Mouse (Mus musculus): Measurements from ENCODE around the gene Foxa3.

Foxa3 gene

GRCm38 (mm10) chr7:19000421-19000820, 22.9 kb downstream of the Foxa3 start:
- no peak for DNase-seq (ENCODE audit: low read depth, low spot score)

- no peak for DNase-seq (ENCODE audit: low read depth, low spot score)
Observed at GRCm38 (mm10) chr7:18998835-18999234, 24.5 kb downstream of the Foxa3 start.

DNA sequence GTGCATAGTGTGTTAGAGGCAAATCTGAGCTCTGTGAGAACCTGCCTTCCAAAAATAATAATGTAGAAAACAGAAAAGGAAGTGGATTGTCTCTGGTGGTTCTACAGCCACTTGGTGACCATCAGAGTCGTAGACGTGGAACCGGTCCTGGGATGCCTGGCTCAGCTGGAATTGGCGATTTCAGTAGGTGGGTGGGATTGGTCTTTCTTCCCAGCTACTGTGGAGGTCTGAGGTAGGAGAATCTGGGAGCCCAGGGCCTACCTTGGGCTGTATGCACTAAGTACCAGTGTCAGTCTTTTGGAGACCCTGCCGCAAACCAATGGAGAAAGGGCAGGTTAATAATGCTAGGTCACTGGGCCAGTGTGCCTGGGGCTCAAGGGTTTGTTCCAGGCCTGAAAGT, 30.3 kb downstream of the Foxa3 start:
- no peak for DNase-seq (ENCODE audit: low read depth, low spot score)

GRCm38 (mm10) chr7:18992294-18992675, 31.1 kb downstream of the Foxa3 start:
- DNase-seq (ENCODE audit: low read depth, low spot score): no peak

DNA sequence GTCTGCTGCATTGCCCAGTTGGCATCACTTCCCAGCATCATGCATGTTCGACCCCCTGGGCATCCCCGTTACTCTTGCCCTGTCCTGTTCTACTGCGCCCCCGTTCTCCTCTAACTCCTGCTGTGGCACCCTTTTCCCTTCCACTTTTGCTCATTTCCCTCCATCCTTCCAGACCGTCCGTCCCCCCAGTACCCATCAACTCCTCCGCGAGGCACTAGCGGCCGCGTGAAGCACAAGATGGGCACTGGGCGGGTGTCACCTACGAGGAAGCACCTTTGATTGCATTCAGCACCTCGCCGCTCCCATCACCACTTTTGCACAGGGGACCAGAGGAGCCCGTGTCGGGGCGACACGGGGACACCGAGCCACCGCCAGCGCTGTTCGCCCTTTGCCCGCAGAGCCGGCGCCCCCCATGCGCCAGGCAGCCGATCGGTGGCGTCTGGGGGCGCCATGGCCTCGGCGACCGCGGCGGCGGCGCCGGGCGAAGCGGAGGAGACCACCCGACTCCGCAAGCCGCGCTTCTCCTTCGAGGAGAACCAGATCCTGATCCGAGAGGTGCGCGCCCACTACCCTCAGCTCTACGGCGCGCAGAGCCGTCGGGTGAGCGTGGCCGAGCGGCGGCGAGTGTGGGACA, 31.6 kb downstream of the Foxa3 start:
- no peak for DNase-seq (ENCODE audit: low read depth, low spot score)

DNA sequence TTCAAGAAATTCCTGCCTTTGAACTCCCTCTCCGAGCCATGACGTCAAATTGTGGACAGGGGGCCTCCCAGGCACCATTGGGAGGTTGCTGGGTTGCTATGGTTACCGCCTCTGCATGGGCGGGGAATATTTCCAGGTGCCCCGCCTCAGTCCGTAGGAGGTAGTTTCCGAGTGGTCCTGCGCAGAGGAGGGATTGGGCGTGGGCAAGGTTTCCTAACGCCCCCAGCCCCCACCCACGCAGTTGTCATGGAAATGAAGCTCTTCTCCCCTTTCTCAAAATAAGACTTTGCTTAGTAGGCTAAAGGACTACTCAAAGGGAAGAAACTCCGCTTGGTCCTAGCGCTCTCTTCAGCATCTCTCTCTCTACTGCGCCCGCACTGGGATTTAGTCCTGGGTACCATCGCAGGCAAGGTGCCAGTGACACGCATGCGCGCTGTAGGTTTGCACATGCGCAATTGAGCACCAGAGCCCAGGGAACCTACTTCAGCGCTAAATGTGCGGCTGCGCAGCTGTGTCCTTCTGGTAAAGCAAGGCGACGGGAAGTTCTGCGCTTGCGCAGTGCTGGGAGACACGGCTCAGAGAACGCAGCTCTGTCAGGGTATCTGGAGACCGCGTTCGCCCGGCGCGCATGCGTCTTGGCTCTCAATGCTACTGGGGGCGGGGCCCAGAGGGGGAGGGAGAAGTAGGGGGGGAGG, 32.6 kb downstream of the Foxa3 start, which contains the start of gene Mypop:
Mypop (plus strand) TSS at position 645 of the 695 bp plus-strand sequence.
- peak; percentile 100 for DNase-seq (ENCODE audit: low read depth, low spot score)

- no peak for DNase-seq (ENCODE audit: low read depth, low spot score)
Observed at GRCm38 (mm10) chr7:18989995-18990394, 33.3 kb downstream of the Foxa3 start.

- no peak for DNase-seq (ENCODE audit: low read depth, low spot score)
Observed at GRCm38 (mm10) chr7:18988780-18989179, 34.6 kb downstream of the Foxa3 start.

DNA sequence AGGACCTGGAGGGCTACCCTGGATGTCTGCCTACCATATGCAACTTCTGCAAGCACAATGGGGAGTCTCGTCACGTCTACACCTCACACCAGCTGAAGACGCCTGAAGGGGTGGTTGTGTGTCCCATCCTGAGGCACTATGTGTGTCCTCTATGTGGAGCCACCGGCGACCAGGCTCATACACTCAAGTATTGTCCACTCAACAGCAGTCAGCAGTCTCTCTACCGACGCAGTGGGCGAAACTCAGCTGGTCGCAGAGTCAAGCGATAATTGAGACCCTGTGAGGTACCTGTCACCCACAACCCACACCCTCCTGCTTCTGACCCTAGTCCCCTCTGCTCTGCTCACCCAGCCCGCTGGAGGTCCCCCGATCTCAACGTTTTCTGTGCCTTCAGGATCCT, 35.6 kb downstream of the Foxa3 start:
- no peak for DNase-seq (ENCODE audit: low read depth, low spot score)

DNA sequence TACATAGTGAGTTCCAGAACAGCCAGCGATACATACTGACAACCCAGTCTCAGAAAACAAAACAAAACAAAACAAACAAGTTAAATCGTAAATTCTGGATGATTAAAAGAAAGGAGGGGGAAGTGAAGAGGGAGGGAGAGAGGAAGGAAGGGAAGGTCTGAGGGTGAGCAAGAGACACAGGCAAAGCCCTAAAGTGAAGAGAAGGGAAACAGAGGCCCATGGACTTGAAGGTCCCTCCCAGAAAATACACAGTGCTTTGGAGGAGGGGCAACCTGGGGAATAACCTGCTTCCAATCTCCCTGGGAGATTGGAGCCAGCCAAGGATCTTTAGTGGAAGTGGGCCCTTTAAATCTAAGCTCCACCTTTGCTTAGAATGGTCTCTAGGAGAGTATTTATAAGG, 36.2 kb downstream of the Foxa3 start, which contains the start of gene Nanos2:
Nanos2 (plus strand) TSS at position 301 of the 400 bp plus-strand sequence.
- no peak for DNase-seq (ENCODE audit: low read depth, low spot score)

DNA sequence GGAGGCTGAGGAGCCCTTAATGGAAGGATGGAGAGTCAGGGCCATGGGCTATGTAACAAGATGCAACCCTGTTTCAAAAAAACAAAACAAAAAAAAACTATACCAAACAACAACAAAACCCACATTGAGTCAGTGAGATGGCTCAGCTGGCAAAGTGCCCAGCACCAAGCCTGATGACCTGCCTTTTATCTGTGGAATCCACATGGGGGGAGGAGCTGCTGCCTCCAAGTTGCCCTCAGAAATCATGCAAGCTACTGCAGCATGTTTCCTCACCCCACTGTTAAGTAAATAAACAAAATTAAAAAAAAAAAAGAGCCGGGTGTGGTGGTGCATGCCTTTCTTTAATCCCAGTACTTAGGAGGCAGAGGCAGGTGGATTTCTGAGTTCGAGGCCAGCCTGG, 36.8 kb downstream of the Foxa3 start:
- no peak for DNase-seq (ENCODE audit: low read depth, low spot score)

DNA sequence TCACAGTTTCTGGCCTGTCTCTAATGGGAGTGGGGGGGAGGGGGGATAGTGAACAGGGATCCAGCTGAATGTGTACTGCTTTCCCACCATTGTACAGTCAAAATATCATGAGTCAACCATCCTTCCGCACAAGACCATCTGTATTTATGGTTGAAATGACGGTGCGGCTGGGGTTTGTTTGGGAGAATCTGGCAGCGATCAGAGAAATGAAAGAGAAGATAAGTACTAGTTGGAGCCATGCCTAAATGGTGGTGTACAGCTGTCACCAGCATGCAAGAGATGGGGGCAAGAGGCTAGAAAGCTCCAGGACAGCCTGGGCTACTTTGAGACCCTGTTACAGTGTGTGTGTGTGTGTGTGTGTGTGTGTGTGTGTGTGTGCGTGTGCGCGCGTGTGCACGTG, 45.0 kb downstream of the Foxa3 start:
- DNase-seq (ENCODE audit: low read depth, low spot score): no peak

DNA sequence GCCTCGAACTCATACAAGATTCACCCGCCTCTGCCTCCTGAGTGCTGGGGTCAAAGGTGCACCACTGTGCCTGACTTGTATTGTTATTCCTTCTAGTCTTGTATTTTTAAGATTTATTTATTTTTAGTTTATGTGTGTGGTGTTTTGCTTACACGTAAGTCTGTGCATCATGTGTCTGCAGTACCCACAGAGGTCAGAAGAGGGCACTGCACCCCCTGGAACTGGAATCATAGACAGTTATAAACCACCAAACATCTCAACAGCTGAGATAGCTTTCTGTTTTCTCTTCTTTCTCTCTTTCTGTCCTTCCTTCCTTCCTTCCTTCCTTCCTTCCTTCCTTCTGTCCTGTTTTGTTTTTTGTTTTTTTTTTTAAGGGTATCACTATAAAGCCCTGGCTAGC, 52.4 kb downstream of the Foxa3 start:
- no peak for DNase-seq (ENCODE audit: low read depth, low spot score)

GRCm38 (mm10) chr7:18967603-18968002, 55.7 kb downstream of the Foxa3 start:
- no peak for DNase-seq (ENCODE audit: low read depth, low spot score)

DNA sequence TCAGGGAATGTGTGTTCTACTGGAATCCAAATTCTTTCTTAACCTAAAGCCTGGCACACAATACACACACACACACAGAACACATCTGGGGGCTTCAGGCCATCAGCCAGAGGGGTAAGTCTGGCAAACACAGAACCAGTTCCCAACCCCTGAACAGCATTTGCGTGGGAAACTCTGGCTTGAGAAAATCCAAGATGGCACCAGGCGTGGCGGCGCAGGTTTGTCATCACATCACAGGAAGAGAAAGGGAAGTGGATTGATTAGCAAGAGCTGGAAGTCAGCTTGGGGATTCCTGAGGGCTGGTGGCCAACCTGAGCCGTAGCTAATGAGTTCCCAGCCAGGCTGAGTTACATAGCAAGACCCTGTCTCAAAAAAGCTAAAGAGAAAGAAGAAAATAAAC, 58.0 kb downstream of the Foxa3 start:
- DNase-seq (ENCODE audit: low read depth, low spot score): no peak

DNA sequence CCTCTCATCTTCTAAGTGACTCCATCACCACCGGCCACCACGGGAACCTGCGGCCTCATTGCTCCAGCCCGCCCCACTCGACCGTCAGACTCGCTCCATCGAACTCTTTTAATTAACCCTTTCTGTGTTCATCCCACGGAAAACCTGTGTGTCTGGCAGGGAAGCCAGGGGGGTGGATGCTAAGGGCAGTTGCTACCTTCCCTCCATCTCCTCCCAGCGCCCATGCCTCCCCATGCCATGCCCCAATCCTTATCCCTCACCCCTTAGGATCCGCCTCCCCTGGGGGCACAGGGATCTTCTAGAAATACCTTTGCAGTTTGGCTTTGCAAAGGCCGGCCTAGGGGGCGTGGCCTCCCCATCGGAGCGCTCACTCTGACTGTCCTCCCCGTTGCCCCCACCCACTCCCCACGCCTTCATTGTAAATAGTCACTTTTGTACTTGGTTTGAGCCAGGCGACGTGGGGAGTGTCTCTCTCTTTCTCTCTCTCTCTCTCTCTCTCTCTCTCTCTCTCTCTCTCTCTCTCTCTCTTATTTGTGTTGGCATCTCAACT, 60.0 kb downstream of the Foxa3 start:
- DNase-seq (ENCODE audit: low read depth, low spot score): no peak
